Mouse (Mus musculus) stomach, embryonic 14.5 days (tissue): Measurements from ENCODE around the gene Morc2a. TPM values are rescaled to one million over a fixed set of nuclear protein-coding genes. Genes with fewer than 3 reads are reported as not detected.

Source experiments
- ATAC-seq: fragments of 200-750 bp; cut with Nextera tagmentation; 2 replicates; pipeline ENCODE4 v1.8.0; 2017; ENCODE audit warnings: low read depth, moderate TSS enrichment; ENCODE audit not compliant: insufficient number of reproducible peaks, insufficient read depth, low FRiP score
- H3K27ac ChIP-seq: fragments of 300-500 bp; sonication (generic); 2 replicates; pipeline ENCODE4 v1.5.1; 2014; ENCODE audit warnings: mild to moderate bottlenecking, low read length, moderate library complexity, mixed read lengths
- H3K27me3 ChIP-seq: fragments of 300-500 bp; sonication (generic); 2 replicates; pipeline ENCODE4 v1.6.1; 2014; ENCODE audit warnings: low read length, control low read depth, mixed read lengths; ENCODE audit not compliant: control insufficient read depth, insufficient read depth
- H3K36me3 ChIP-seq: fragments of 300-500 bp; sonication (generic); 2 replicates; pipeline ENCODE4 v1.6.1; 2014; ENCODE audit warnings: mild to moderate bottlenecking, control low read depth, low read length, moderate library complexity, mixed read lengths; ENCODE audit not compliant: control insufficient read depth, insufficient read depth
- H3K4me1 ChIP-seq: fragments of 300-500 bp; sonication (generic); 2 replicates; pipeline ENCODE4 v1.6.1; 2014; ENCODE audit warnings: low read length, control low read depth, mixed read lengths; ENCODE audit not compliant: control insufficient read depth, insufficient read depth
- H3K4me2 ChIP-seq: fragments of 300-500 bp; sonication (generic); replicated peaks from 2 replicates; pipeline ENCODE4 v1.6.1; 2014; ENCODE audit warnings: low read depth, low read length, control low read depth
- H3K4me3 ChIP-seq: fragments of 300-500 bp; sonication (generic); 2 replicates; pipeline ENCODE4 v1.5.1; 2014; ENCODE audit warnings: low read depth, low read length, control low read depth
- H3K9ac ChIP-seq: fragments of 300-500 bp; sonication (generic); replicated peaks from 2 replicates; pipeline ENCODE4 v1.6.1; 2014; ENCODE audit warnings: low read depth, mild to moderate bottlenecking, control low read depth, low read length, moderate library complexity, mixed read lengths
- H3K9me3 ChIP-seq: fragments of 300-500 bp; sonication (generic); 2 replicates; pipeline ENCODE4 v1.6.1; 2016; ENCODE audit warnings: low read depth, low read length, control low read depth; ENCODE audit not compliant: control insufficient read depth
- WGBS: fragments of 180-500 bp; shearing (Covaris S2); extraction: QIAGEN DNeasy Blood & Tissue Kit; methylation state at CpG from one replicate; pipeline ENCODE4 v1.1.7; 2014; 5-methylcytosine and 5-hydroxymethylcytosine counted together
- polyA plus RNA-seq: library from polyadenylated mRNA; unstranded; fragments of >200 nt; fragmentation: Nextera tagmentation; extraction: Ambion mirVana; gene quantifications from 2 replicates; pipeline ENCODE4 v1.2.1, GENCODE M21; 2014

The Morc2a gene
- polyA plus RNA-seq, 1 experiment from 2014 or later: 25.4 TPM

DNA sequence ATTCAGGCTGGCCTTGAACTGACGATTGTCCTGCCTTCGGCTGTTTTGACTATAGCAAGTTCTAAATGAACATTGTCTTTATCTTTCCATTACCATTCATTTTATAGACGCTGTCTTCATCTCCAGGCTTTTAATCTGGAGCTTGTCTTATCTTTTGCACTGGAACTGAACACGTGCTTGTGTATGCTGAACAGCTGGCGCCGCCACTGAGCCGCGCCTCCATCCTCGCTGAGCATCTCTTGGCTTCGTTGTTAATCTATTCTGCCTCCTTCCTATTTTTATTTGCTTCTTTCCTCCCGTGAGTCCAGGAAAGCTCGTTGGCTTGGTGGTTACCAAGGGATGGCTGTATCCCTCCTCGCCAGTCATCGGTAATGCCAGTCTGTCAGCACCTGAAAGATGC lies 61.2 kb downstream of the Morc2a start:
- Histone ChIP-seq H3K9ac (no peak overlapping the region), H3K9me3 (no peaks in the 10 kb centered on the region), H3K4me2 (no peak overlapping the region), H3K4me3 (no peak overlapping the region), H3K4me1 (no peaks in the 10 kb centered on the region), H3K27ac (no peak overlapping the region), H3K27me3 (no peaks in the 10 kb centered on the region), H3K36me3 (no peaks in the 10 kb centered on the region)
- WGBS: 68% methylated on average over 14 of the region's 14 CpGs
- ATAC-seq: no peak

DNA sequence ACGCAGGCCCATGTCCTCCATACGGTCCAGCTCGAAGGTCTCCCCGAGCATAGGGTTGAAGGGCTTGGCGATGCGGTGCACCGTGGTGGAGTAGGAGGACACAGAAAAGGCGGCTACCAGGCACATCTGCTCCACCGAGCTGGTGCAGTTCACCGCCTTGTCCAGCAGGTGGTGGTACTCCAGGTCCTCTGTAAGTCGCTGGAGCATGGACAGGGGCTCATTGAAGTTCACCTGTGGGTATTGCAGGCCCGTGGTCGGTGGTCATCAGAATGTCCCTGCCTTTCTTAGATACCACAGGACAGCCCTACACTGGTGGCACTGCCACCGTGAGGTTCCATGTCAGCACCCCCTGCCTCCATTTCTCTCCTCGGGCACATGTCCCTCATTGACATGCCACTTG lies 65.5 kb downstream of the Morc2a start:
- no peaks in the 10 kb centered on the region for H3K4me1 ChIP-seq
- H3K4me2 ChIP-seq: no peak overlapping the region
- WGBS: 36% methylated on average over 15 of the region's 15 CpGs
- H3K36me3 ChIP-seq: no peaks in the 10 kb centered on the region
- ATAC-seq: no peak
- H3K9me3 ChIP-seq: no peaks in the 10 kb centered on the region
- no peak overlapping the region for H3K9ac ChIP-seq
- H3K27ac ChIP-seq: no peak overlapping the region
- no peaks in the 10 kb centered on the region for H3K27me3 ChIP-seq
- H3K4me3 ChIP-seq: no peak overlapping the region

DNA sequence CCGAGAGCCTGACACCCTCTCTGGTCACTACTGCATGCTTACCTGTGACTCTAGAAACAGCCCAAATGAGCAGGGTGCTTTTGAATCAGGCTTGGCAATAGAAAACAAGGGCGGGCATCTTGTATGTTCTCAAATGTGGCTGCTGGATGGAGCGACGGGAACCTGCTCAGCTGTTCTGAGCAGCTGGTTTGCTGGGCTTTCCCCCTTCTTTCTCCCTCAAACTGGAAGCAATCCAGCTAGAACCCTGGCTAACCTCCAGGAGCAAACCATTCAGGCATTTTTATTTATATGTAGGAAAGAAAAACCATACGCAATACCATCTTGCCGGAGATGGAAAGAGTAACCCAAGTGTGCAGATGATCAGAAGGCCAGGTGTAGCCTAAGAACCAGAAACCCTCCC lies 67.7 kb downstream of the Morc2a start:
- ATAC-seq: no peak
- H3K4me2 ChIP-seq: no peak overlapping the region
- H3K27me3 ChIP-seq: no peaks in the 10 kb centered on the region
- H3K4me3 ChIP-seq: no peak overlapping the region
- no peak overlapping the region for H3K9ac ChIP-seq
- H3K27ac ChIP-seq: no peak overlapping the region
- no peaks in the 10 kb centered on the region for H3K36me3 ChIP-seq
- H3K4me1 ChIP-seq: no peaks in the 10 kb centered on the region
- WGBS: 55% methylated on average over 6 of the region's 6 CpGs
- H3K9me3 ChIP-seq: no peaks in the 10 kb centered on the region

DNA sequence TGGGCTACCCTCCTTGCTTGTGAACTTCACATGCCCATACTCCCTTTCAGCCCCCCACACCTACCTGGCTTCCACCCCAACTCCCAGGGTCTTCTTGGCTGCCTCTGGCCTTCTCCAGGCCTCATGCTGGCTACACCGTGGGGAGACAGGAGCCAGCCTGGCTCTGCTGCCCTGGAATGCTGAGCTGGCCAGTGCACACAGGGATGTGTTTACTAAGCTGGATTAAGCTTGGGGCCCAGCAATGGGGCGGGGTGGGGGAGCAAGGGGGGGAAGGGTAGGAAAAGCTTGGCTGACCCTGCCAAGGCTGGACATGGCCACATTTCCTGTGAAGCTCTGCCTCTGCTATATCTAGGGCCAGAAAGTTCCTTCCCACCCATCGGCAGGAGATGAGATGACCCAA lies 73.0 kb downstream of the Morc2a start:
- H3K4me2 ChIP-seq: no peak overlapping the region
- H3K9ac ChIP-seq: no peak overlapping the region
- 34% methylated on average over 3 of the region's 3 CpGs for WGBS
- H3K4me1 ChIP-seq: no peaks in the 10 kb centered on the region; the same call in 1 of the 2 replicates
- no peak overlapping the region for H3K27ac ChIP-seq
- H3K4me3 ChIP-seq: no peak overlapping the region
- peak; percentile 33; the same call in 1 of the 2 replicates for ATAC-seq
- no peaks in the 10 kb centered on the region for H3K9me3 ChIP-seq
- H3K36me3 ChIP-seq: no peaks in the 10 kb centered on the region
- no peaks in the 10 kb centered on the region for H3K27me3 ChIP-seq

DNA sequence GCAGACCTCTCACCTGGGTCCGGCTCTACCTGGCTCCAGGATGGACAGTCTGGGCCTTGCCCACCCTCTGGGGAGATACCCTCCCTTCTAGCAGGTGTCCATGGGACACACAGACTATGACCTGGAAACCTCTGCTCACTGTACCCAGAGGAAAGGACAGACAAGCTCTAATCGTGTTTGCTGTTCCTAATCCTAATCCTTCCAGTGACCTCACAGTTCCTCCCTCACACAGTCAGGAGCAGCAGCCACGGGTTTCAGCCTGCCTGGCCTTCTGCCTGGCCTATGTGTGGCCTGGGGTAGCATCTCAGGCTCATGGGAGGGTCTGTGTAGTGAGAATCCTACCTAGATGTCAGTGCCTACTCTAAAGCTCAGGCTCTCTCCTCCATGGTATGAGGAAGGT lies 73.9 kb downstream of the Morc2a start:
- no peaks in the 10 kb centered on the region; the same call in 1 of the 2 replicates for H3K4me1 ChIP-seq
- H3K27ac ChIP-seq: no peak overlapping the region
- 53% methylated on average over 3 of the region's 3 CpGs for WGBS
- no peaks in the 10 kb centered on the region for H3K27me3 ChIP-seq
- no peak for ATAC-seq
- H3K4me2 ChIP-seq: no peak overlapping the region
- H3K9ac ChIP-seq: no peak overlapping the region
- H3K4me3 ChIP-seq: no peak overlapping the region
- no peaks in the 10 kb centered on the region for H3K9me3 ChIP-seq
- no peaks in the 10 kb centered on the region for H3K36me3 ChIP-seq

DNA sequence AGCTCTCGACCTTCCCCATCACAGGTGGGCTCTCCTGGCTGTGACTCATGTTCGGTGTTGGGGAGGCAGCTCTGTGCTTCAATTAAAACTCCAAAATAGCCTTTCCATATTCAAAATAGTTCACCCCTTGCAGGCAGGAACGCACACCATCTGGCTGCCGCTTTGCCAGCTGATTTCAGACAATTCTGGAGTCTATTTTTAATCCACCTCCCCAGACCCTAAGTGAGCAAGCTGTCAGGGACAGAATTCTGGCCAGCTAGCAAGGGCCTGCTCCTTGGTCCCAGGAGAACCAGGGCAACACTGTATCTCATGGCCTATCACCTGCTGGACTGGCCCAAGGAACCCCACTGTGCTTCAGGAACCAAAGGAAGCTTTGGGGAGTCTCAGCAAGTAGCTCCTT lies 74.9 kb downstream of the Morc2a start:
- ATAC-seq: no peak
- Histone ChIP-seq H3K9ac (no peak overlapping the region), H3K27me3 (no peaks in the 10 kb centered on the region), H3K9me3 (no peaks in the 10 kb centered on the region), H3K36me3 (no peaks in the 10 kb centered on the region), H3K27ac (no peak overlapping the region), H3K4me2 (no peak overlapping the region), H3K4me3 (no peak overlapping the region), H3K4me1 (no peaks in the 10 kb centered on the region; the same call in 1 of the 2 replicates)
- 75% methylated on average over 4 of the region's 4 CpGs for WGBS

DNA sequence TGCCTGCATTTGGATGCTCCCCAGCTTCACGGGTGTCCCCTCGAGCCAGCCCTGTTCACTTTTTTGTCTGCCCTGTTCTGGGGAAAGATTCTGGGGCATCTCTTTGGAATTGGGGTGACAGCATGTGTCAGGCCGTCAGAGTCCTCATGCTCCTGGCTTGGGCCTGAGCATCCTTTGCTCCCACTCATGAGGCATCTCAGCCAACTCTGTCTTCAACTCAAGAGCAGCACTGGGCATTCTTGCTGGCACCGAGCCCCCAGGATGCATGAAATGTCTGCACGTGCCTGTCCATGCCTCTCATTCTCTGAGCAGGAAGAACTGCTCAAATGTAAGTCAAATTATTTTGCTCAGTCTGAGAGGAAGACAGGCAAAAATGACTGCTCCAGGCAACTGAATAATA lies 75.7 kb downstream of the Morc2a start:
- H3K27ac ChIP-seq: no peak overlapping the region
- no peak overlapping the region for H3K9ac ChIP-seq
- no peaks in the 10 kb centered on the region; the same call in 1 of the 2 replicates for H3K4me1 ChIP-seq
- no peaks in the 10 kb centered on the region for H3K27me3 ChIP-seq
- H3K4me2 ChIP-seq: no peak overlapping the region
- H3K9me3 ChIP-seq: no peaks in the 10 kb centered on the region
- ATAC-seq: no peak
- WGBS: 79% methylated on average over 5 of the region's 5 CpGs
- no peak overlapping the region for H3K4me3 ChIP-seq
- no peaks in the 10 kb centered on the region for H3K36me3 ChIP-seq

DNA sequence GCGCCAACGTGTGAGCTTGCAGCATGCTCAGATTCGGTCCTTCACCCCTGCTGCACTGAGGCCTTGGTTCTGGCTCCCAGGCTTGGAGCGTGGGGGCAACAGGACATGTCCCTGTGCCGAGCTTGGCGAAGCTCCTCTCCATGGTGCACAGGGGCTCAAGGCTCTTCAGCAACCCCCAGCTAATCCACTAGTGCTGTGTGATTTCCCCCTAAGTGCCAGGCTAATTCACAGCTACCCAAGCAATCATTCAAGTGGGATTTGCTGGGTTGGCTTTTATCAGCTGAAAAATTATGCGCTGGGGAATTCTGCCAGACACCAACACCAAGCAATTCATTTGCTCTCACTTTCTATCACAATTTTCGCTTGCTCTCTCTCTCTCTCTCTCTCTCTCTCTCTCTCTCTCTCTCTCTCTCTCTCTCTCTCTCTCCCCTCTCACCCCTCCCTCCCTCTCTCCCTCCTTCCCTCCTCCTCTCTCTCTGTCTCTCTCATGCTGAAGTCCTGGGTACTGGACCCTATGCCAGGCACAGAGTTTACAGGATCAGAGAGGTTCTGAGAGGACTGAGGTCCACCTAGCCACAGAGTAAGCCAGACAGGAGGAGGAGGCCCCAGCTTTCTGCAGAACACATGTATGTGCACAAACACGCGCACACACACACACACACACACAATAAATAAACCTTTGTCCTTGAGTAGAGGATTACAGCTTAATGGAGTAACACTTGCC lies 76.5 kb downstream of the Morc2a start:
- ATAC-seq: no peak
- no peak overlapping the region for H3K9ac ChIP-seq
- no peaks in the 10 kb centered on the region for H3K36me3 ChIP-seq
- H3K4me2 ChIP-seq: no peak overlapping the region
- no peak overlapping the region for H3K4me3 ChIP-seq
- no peak overlapping the region for H3K27ac ChIP-seq
- no peaks in the 10 kb centered on the region for H3K9me3 ChIP-seq
- 48% methylated on average over 10 of the region's 10 CpGs for WGBS
- H3K4me1 ChIP-seq: no peaks in the 10 kb centered on the region; the same call in 1 of the 2 replicates
- no peaks in the 10 kb centered on the region for H3K27me3 ChIP-seq
